Mouse (Mus musculus) forebrain, embryonic 14.5 days (tissue): ENCODE results near the gene Msmb. TPM values are rescaled to one million over a fixed set of nuclear protein-coding genes. Genes with fewer than 3 reads are reported as not detected.
"Not testable (repeated sequence)": the region's sequence is repeated elsewhere in the genome, so short reads cannot be mapped to it uniquely, and the experiment has no call there.

Source experiments
- ATAC-seq: fragments of 200-750 bp; cut with Nextera tagmentation; 2 replicates; pipeline ENCODE4 v1.8.0; 2017; ENCODE audit warnings: mild to moderate bottlenecking, moderate library complexity
- DNase-seq: peaks from one replicate; pipeline ENCODE4 v3.0.0-alpha.2; 2015; ENCODE audit warnings: low spot score
- H3K27ac ChIP-seq: fragments of 300-500 bp; sonication (generic); 2 replicates; pipeline ENCODE4 v1.5.1; 2014; ENCODE audit warnings: low read depth, mild to moderate bottlenecking, control low read depth, low read length, moderate library complexity
- H3K27me3 ChIP-seq: fragments of 300-500 bp; sonication (generic); replicated peaks from 2 replicates; pipeline ENCODE4 v1.6.1; 2014; ENCODE audit warnings: low read length, control low read depth, mixed read lengths; ENCODE audit not compliant: control insufficient read depth, insufficient read depth
- H3K36me3 ChIP-seq: fragments of 300-500 bp; sonication (generic); 2 replicates; pipeline ENCODE4 v1.6.1; 2014; ENCODE audit warnings: low read length, control low read depth; ENCODE audit not compliant: control insufficient read depth, insufficient read depth
- H3K4me1 ChIP-seq: fragments of 300-500 bp; sonication (generic); 2 replicates; pipeline ENCODE4 v1.6.1; 2014; ENCODE audit warnings: antibody characterized with exemption, low read length, control low read depth; ENCODE audit not compliant: control insufficient read depth, insufficient read depth
- H3K4me2 ChIP-seq: fragments of 300-500 bp; sonication (generic); 2 replicates; pipeline ENCODE4 v1.6.1; 2014; ENCODE audit warnings: mild to moderate bottlenecking, control low read depth, low read length
- H3K4me3 ChIP-seq: fragments of 300-500 bp; sonication (generic); 2 replicates; pipeline ENCODE4 v1.5.1; 2014; ENCODE audit warnings: low read depth, low read length, control low read depth
- H3K9ac ChIP-seq: fragments of 300-500 bp; sonication (generic); 2 replicates; pipeline ENCODE4 v1.6.1; 2014; ENCODE audit warnings: mild to moderate bottlenecking, low read length, control low read depth, moderate library complexity
- H3K9me3 ChIP-seq: fragments of 300-500 bp; sonication (generic); replicated peaks from 2 replicates; pipeline ENCODE4 v1.6.1; 2016; ENCODE audit warnings: low read length, control low read depth, mixed read lengths; ENCODE audit not compliant: control insufficient read depth
- WGBS: fragments of 180-500 bp; shearing (Covaris S2); extraction: QIAGEN DNeasy Blood & Tissue Kit; methylation state at CpG from one replicate; pipeline ENCODE4 v1.1.7; 2014; 5-methylcytosine and 5-hydroxymethylcytosine counted together
- polyA plus RNA-seq: library from polyadenylated mRNA; unstranded; fragments of >200 nt; fragmentation: Nextera tagmentation; extraction: Ambion mirVana; gene quantifications from 2 replicates; pipeline ENCODE4 v1.2.1, GENCODE M21; 2014

The Msmb gene
- polyA plus RNA-seq, 1 experiment from 2014 or later = not detected

- no peaks in the 10 kb centered on the region for H3K36me3 ChIP-seq
- peak overlapping the region; percentile 64 for H3K9ac ChIP-seq
- no peaks in the 10 kb centered on the region for H3K9me3 ChIP-seq
- H3K27me3 ChIP-seq = no peaks in the 10 kb centered on the region
- peak; percentile 62 for DNase-seq
- peak; percentile 54 for ATAC-seq
- peak overlapping the region; percentile 97 for H3K4me2 ChIP-seq
- H3K4me3 ChIP-seq = peak overlapping the region; percentile 41
- H3K27ac ChIP-seq = no peak overlapping the region
- WGBS = under 1% methylated on average over 42 of the region's 42 CpGs
- peaks cover 13% of the 10 kb centered on the region for H3K4me1 ChIP-seq
These were observed 23.6 kb downstream of the Msmb start for GRCm38 (mm10) chr14:32165278-32166061.

DNA sequence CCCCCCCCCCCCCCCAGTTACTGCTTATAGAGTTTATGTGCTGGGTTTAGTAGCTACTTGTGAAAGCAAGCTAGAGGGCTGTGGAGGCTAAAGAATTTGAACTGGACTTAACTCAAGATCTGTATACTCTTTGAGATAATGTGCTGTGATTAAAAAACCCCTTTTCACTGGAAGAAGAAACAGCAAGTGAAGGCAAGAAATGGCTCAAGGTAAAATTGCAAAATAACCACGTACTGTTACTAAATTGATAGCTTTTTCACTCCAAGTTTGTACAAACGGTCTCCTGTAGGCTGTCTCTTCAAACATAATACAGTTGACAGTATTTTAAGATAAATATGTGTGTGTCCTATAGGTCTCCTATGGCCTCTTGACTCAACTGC, 24.2 kb downstream of the Msmb start:
- ATAC-seq (no peak), DNase-seq (no peak)
- no peak overlapping the region; the same call in 1 of the 2 replicates for H3K4me3 ChIP-seq
- H3K9ac ChIP-seq = peak overlapping the region; percentile 64; the same call in 1 of the 2 replicates
- H3K36me3 ChIP-seq = peaks cover under 1% of the 10 kb centered on the region; the same call in 1 of the 2 replicates
- H3K27me3 ChIP-seq = no peaks in the 10 kb centered on the region
- H3K27ac ChIP-seq = no peak overlapping the region
- peak overlapping the region; percentile 97 for H3K4me2 ChIP-seq
- H3K9me3 ChIP-seq = no peaks in the 10 kb centered on the region
- peaks cover 7% of the 10 kb centered on the region for H3K4me1 ChIP-seq
- 86% methylated on average over 2 of the region's 2 CpGs for WGBS

DNA sequence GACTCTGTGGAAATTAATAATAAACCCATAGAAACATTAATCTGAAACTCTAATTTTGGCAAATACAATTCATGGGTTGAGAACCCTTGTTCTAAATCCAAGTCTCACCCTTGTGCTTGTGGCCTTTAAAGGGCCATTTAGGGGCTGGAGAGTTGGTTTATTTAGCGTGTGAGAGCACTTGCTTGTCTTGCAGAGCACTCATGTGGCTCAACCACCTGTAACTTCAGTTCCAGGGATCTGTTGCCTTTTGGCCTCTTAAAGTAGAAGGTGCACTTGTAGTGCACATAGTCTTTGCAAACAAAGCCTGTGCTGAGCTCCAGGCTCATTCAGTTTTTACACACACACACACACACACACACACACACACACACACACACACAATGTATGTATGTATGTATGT, 25.0 kb downstream of the Msmb start:
- no peaks in the 10 kb centered on the region for H3K27me3 ChIP-seq
- no peak overlapping the region for H3K9ac ChIP-seq
- DNase-seq (no peak), ATAC-seq (no peak)
- no peaks in the 10 kb centered on the region for H3K9me3 ChIP-seq
- H3K4me3 ChIP-seq = no peak overlapping the region
- peaks cover 6% of the 10 kb centered on the region for H3K4me1 ChIP-seq
- H3K4me2 ChIP-seq = no peak overlapping the region
- 85% methylated on average over 1 of the region's 1 CpGs for WGBS
- H3K27ac ChIP-seq = no peak overlapping the region
- peaks cover 3% of the 10 kb centered on the region; the same call in 1 of the 2 replicates for H3K36me3 ChIP-seq

DNA sequence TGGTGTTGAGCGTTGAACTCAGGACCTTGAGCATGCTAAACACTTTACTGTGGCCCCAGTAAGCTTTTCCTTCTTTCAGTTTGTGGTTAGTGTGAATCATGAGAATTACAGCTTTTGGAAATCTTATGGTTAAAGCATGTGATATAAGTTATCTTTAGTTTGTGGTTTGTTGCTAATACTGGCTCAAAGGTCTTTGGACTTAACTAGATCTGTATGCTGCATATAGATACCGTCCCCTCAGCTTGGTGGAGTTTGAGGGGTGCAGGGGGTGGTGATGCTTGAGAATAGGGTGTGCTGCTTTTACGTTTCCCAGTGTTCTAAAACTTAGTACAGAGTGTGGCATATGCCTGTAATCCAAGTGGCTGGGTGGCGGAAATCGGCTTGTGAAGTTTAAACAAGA, 25.5 kb downstream of the Msmb start:
- no peaks in the 10 kb centered on the region for H3K9me3 ChIP-seq
- no peak overlapping the region for H3K9ac ChIP-seq
- no peak overlapping the region for H3K4me3 ChIP-seq
- no peaks in the 10 kb centered on the region for H3K27me3 ChIP-seq
- no peak overlapping the region for H3K27ac ChIP-seq
- WGBS = 95% methylated on average over 5 of the region's 5 CpGs
- no peak for DNase-seq
- no peak for ATAC-seq
- H3K4me1 ChIP-seq = peaks cover 6% of the 10 kb centered on the region
- no peak overlapping the region for H3K4me2 ChIP-seq
- H3K36me3 ChIP-seq = peaks cover 3% of the 10 kb centered on the region; the same call in 1 of the 2 replicates

DNA sequence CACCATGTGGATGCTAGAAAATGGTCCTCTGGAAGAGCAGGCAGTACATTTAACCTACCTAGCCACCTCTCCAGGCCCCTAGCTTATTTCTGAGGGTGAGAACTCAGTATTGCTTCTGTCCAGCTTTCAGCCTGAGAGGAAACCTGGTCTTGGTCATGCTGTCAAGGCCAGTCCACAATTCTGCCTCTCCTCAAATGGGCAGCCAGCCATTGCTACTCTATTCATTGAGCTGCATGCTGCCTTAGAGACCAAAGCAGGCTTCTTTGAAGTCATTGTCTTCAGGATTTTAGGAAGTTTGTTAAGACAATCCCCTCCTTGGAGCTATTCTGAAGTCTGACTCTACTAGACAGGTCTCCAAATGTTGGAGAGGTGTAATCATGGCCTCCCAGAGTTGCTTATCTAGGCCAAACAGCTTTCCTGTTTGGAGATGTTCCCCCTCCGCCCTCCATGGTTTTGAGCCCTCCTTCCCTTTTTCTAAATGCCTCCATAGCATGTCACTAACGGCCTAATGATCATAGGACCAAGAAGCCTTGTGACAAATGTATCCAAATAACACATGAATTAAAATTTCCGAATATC, 26.9 kb downstream of the Msmb start:
- Histone ChIP-seq H3K4me1 (peaks cover 6% of the 10 kb centered on the region), H3K4me2 (no peak overlapping the region), H3K36me3 (peaks cover 12% of the 10 kb centered on the region), H3K9me3 (no peaks in the 10 kb centered on the region), H3K9ac (no peak overlapping the region), H3K27me3 (no peaks in the 10 kb centered on the region), H3K4me3 (no peak overlapping the region), H3K27ac (no peak overlapping the region)
- ATAC-seq (no peak), DNase-seq (no peak)
- 67% methylated on average over 3 of the region's 3 CpGs for WGBS

DNA sequence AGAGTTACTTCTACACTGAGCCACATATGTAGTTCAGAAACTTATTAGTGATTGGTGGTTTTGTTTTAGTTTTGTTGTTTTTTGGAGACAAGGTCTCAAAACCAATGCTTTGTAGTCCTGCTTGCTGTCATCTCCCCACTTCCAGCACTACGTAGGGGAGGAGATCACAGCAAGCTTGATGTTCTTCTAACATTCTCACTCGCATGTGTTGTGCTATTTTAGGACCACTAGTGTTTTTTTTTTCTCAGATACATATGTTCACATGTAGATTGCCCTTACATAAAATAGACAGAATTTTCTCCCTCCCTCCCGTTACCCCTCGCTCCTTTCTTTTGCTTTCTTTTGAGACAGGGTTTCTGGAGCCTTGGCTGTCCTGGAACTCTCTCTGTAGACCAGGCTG, 28.3 kb downstream of the Msmb start:
- Histone ChIP-seq H3K4me1 (peaks cover 6% of the 10 kb centered on the region), H3K27me3 (no peaks in the 10 kb centered on the region), H3K9ac (no peak overlapping the region), H3K27ac (no peak overlapping the region), H3K36me3 (peaks cover 22% of the 10 kb centered on the region), H3K9me3 (no peaks in the 10 kb centered on the region), H3K4me2 (no peak overlapping the region), H3K4me3 (no peak overlapping the region)
- no peak for DNase-seq
- ATAC-seq = no peak
- 92% methylated on average over 4 of the region's 4 CpGs for WGBS

- Histone ChIP-seq H3K27me3 (no peaks in the 10 kb centered on the region), H3K4me1 (no peaks in the 10 kb centered on the region), H3K9ac (no peak overlapping the region), H3K9me3 (no peaks in the 10 kb centered on the region), H3K27ac (no peak overlapping the region), H3K4me3 (no peak overlapping the region), H3K4me2 (no peak overlapping the region), H3K36me3 (peaks cover 44% of the 10 kb centered on the region)
- 94% methylated on average over 2 of the region's 2 CpGs for WGBS
- ATAC-seq = no peak
- DNase-seq = no peak
These were observed 33.5 kb downstream of the Msmb start for GRCm38 (mm10) chr14:32175310-32175709.

DNA sequence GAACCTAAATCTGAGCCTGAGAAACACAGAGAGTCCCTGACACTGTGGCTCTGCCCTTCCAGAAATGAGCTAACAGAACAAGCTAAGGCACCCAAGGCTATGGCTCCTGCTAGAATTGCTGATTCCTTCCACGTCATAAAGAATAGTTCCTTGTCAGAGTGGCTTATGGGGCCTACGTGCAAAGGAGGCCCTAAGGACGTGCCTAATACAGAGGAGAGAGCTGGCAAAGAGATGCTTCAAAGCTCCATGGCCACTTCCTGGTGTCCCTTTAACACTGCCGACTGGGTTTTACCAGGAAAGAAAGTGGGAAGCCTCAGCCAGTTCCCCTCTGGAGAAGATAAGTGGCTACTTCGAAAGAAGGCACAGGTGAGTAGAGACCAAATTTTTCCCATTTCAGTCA, 34.8 kb downstream of the Msmb start:
- not testable (repeated sequence) for H3K4me3 ChIP-seq, ATAC-seq, H3K27me3 ChIP-seq, H3K27ac ChIP-seq, H3K4me1 ChIP-seq, H3K4me2 ChIP-seq, DNase-seq, H3K9ac ChIP-seq, H3K9me3 ChIP-seq
- H3K36me3 ChIP-seq = peaks cover 54% of the 10 kb centered on the region
- WGBS = 88% methylated on average over 4 of the region's 5 CpGs
